Mouse (Mus musculus): Measurements from ENCODE around the gene Tlr5. TPM values are rescaled to one million over a fixed set of nuclear protein-coding genes. Genes with fewer than 3 reads are reported as not detected.

Tlr5 gene
- 1.3 TPM for polyA plus RNA-seq (2014; fragmentation: Illumina TruSeq; extraction: RNeasy Lipid Tissue Mini Kit (QIAGEN cat#74804); ENCODE audit: insufficient read depth, low read depth, low replicate concordance)

DNA sequence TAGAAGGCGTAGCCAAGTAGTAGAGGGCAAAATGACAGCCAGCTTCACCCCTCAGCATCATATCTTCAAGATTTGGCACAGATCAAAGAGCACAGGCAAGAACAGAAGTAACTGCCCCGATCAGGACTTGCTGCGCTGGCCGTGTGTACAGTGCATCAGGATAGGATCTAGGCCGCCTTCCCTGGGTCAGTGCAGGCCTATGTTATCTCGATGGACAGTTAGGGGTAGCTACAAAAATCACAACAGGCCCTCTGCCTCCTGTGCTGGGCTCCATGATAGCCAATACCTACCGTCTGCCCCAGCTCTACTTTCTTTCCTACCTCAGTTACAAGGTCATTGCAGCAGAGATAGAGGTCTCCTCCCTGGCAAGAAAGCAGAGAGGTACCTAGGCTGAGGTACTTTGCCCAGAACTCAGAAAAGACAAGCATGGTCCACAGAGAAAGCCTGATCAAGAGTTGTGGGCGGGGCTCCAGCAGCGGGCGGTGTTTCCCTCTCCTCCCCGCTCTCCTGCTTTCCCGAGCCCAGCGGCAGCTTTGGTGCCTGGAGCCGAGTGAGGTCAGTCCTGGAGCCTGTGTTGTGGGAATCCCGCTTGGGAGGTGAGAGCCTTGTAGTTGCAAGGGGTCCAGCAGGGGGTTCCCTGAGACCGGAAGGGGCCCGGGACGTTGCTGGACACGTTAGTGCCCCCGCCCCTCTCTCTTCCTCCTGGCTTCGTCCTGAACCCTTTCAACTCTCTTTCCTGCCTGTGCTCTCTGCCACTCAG lies at the start of gene Tlr5:
Gene Tlr5 (plus strand): TSS at position 502 of the 760 bp plus-strand sequence.

Other genes starting within 250 kb of the Tlr5 start
- not detected for gene Ccdc185, start 205.6 kb upstream of the Tlr5 start, polyA plus RNA-seq (2014; fragmentation: Illumina TruSeq; extraction: RNeasy Lipid Tissue Mini Kit (QIAGEN cat#74804); ENCODE audit: insufficient read depth, low read depth, low replicate concordance)
- 4.6 TPM for gene Susd4, start 190.9 kb upstream of the Tlr5 start, polyA plus RNA-seq (2014; fragmentation: Illumina TruSeq; extraction: RNeasy Lipid Tissue Mini Kit (QIAGEN cat#74804); ENCODE audit: insufficient read depth, low read depth, low replicate concordance)